Mouse (Mus musculus): ENCODE measurements around the gene Ghrl.

- TF ChIP-seq CTCF (IDR thresholded peaks at IDR 0.05; ENCODE audit: borderline replicate concordance, insufficient read depth, low read length) (no peak), POLR2A (IDR thresholded peaks at IDR 0.05; ENCODE audit: low read depth, low read length) (peak; percentile 32; the same call in 1 of the 2 replicates)
Observed at GRCm38 (mm10) chr6:113697222-113698205, 22.2 kb downstream of the Ghrl start.

All from embryonic fibroblast, embryonic 13.5 days (primary cell).